Mouse (Mus musculus): ENCODE results near the gene Oat. TPM values are rescaled to one million over a fixed set of nuclear protein-coding genes. Genes with fewer than 3 reads are reported as not detected.
A peak's percentile ranks its signal among the peaks of the same experiment; 100 is the strongest.

Gene Oat
- polyA plus RNA-seq, 1 experiment from 2014 or later = 222 TPM

GRCm38 (mm10) chr7:132576891-132577290, 693 bp upstream of the Oat start:
- Histone ChIP-seq H3K4me3 (ENCODE audit: low read length) (peak overlapping the region; percentile 64), H3K9ac (ENCODE audit: low read length) (peak overlapping the region; percentile 78), H3K4me2 (ENCODE audit: low read depth, low read length) (peak overlapping the region; percentile 73), H3K27ac (ENCODE audit: low read length) (peak overlapping the region; percentile 93), H3K4me1 (ENCODE audit: control insufficient read depth, insufficient read depth, low read length) (peaks cover 27% of the 10 kb centered on the region), H3K9me3 (replicated peaks; ENCODE audit: control insufficient read depth, low read length) (no peaks in the 10 kb centered on the region), H3K36me3 (ENCODE audit: control insufficient read depth, insufficient read depth) (no peaks in the 10 kb centered on the region), H3K27me3 (ENCODE audit: control insufficient read depth, insufficient read depth, low read length) (no peaks in the 10 kb centered on the region)
- WGBS = 52% methylated on average over 4 of the region's 4 CpGs
- no peak for ATAC-seq (replicated peaks; ENCODE audit: extremely low read depth, insufficient read depth, low FRiP score)

- no peaks in the 10 kb centered on the region for H3K27me3 ChIP-seq (ENCODE audit: control insufficient read depth, insufficient read depth, low read length)
- H3K27ac ChIP-seq (ENCODE audit: low read length) = peak overlapping the region; percentile 93
- H3K4me1 ChIP-seq (ENCODE audit: control insufficient read depth, insufficient read depth, low read length) = peaks cover 37% of the 10 kb centered on the region
- H3K4me2 ChIP-seq (ENCODE audit: low read depth, low read length) = peak overlapping the region; percentile 73
- H3K36me3 ChIP-seq (ENCODE audit: control insufficient read depth, insufficient read depth) = no peaks in the 10 kb centered on the region
- 0% methylated on average over 13 of the region's 13 CpGs for WGBS
- peak overlapping the region; percentile 64 for H3K4me3 ChIP-seq (ENCODE audit: low read length)
- peak overlapping the region; percentile 78 for H3K9ac ChIP-seq (ENCODE audit: low read length)
- H3K9me3 ChIP-seq (replicated peaks; ENCODE audit: control insufficient read depth, low read length) = no peaks in the 10 kb centered on the region
- peak; percentile 89 for ATAC-seq (replicated peaks; ENCODE audit: extremely low read depth, insufficient read depth, low FRiP score)
Measured at GRCm38 (mm10) chr7:132575623-132576022, 575 bp downstream of the Oat start.

GRCm38 (mm10) chr7:132574646-132575045, 1.6 kb downstream of the Oat start:
- no peak overlapping the region for H3K4me2 ChIP-seq (ENCODE audit: low read depth, low read length)
- H3K4me1 ChIP-seq (ENCODE audit: control insufficient read depth, insufficient read depth, low read length) = peaks cover 47% of the 10 kb centered on the region

GRCm38 (mm10) chr7:132573205-132573604, 3.0 kb downstream of the Oat start:
- H3K36me3 ChIP-seq (ENCODE audit: control insufficient read depth, insufficient read depth) = peaks cover 2% of the 10 kb centered on the region; the same call in 1 of the 2 replicates
- no peak overlapping the region for H3K4me3 ChIP-seq (ENCODE audit: low read length)
- peaks cover 51% of the 10 kb centered on the region for H3K4me1 ChIP-seq (ENCODE audit: control insufficient read depth, insufficient read depth, low read length)
- no peak overlapping the region for H3K4me2 ChIP-seq (ENCODE audit: low read depth, low read length)
- no peak for ATAC-seq (replicated peaks; ENCODE audit: extremely low read depth, insufficient read depth, low FRiP score)
- 69% methylated on average over 6 of the region's 6 CpGs for WGBS
- H3K9me3 ChIP-seq (replicated peaks; ENCODE audit: control insufficient read depth, low read length) = no peaks in the 10 kb centered on the region
- no peaks in the 10 kb centered on the region for H3K27me3 ChIP-seq (ENCODE audit: control insufficient read depth, insufficient read depth, low read length)
- no peak overlapping the region for H3K9ac ChIP-seq (ENCODE audit: low read length)
- H3K27ac ChIP-seq (ENCODE audit: low read length) = 0 out of 2 replicates have a peak overlapping the region, but pooled peaks have one; percentile 0

More at GRCm38 (mm10) chr7:132574646-132575045, 1.6 kb downstream of the Oat start:
- H3K27ac ChIP-seq (ENCODE audit: low read length) = no peak overlapping the region
- H3K27me3 ChIP-seq (ENCODE audit: control insufficient read depth, insufficient read depth, low read length) = no peaks in the 10 kb centered on the region
- no peaks in the 10 kb centered on the region for H3K36me3 ChIP-seq (ENCODE audit: control insufficient read depth, insufficient read depth)
- H3K9ac ChIP-seq (ENCODE audit: low read length) = no peak overlapping the region
- H3K4me3 ChIP-seq (ENCODE audit: low read length) = no peak overlapping the region
- no peaks in the 10 kb centered on the region for H3K9me3 ChIP-seq (replicated peaks; ENCODE audit: control insufficient read depth, low read length)
- ATAC-seq (replicated peaks; ENCODE audit: extremely low read depth, insufficient read depth, low FRiP score) = no peak
- 89% methylated on average over 5 of the region's 5 CpGs for WGBS

GRCm38 (mm10) chr7:132572738-132573137, 3.5 kb downstream of the Oat start:
- H3K9me3 ChIP-seq (replicated peaks; ENCODE audit: control insufficient read depth, low read length) = no peaks in the 10 kb centered on the region
- H3K4me1 ChIP-seq (ENCODE audit: control insufficient read depth, insufficient read depth, low read length) = peaks cover 51% of the 10 kb centered on the region
- H3K4me3 ChIP-seq (ENCODE audit: low read length) = no peak overlapping the region
- peaks cover 6% of the 10 kb centered on the region; the same call in 1 of the 2 replicates for H3K36me3 ChIP-seq (ENCODE audit: control insufficient read depth, insufficient read depth)
- H3K27me3 ChIP-seq (ENCODE audit: control insufficient read depth, insufficient read depth, low read length) = no peaks in the 10 kb centered on the region
- 53% methylated on average over 3 of the region's 3 CpGs for WGBS
- no peak overlapping the region for H3K27ac ChIP-seq (ENCODE audit: low read length)
- no peak overlapping the region for H3K4me2 ChIP-seq (ENCODE audit: low read depth, low read length)
- H3K9ac ChIP-seq (ENCODE audit: low read length) = no peak overlapping the region
- no peak for ATAC-seq (replicated peaks; ENCODE audit: extremely low read depth, insufficient read depth, low FRiP score)

- H3K4me1 ChIP-seq (ENCODE audit: control insufficient read depth, insufficient read depth, low read length) = peaks cover 47% of the 10 kb centered on the region
- H3K9ac ChIP-seq (ENCODE audit: low read length) = no peak overlapping the region
Measured at GRCm38 (mm10) chr7:132571481-132571880, 4.7 kb downstream of the Oat start.

GRCm38 (mm10) chr7:132570071-132570470, 6.1 kb downstream of the Oat start:
- Histone ChIP-seq H3K36me3 (ENCODE audit: control insufficient read depth, insufficient read depth) (peaks cover 17% of the 10 kb centered on the region), H3K4me1 (ENCODE audit: control insufficient read depth, insufficient read depth, low read length) (peaks cover 47% of the 10 kb centered on the region), H3K9me3 (replicated peaks; ENCODE audit: control insufficient read depth, low read length) (no peaks in the 10 kb centered on the region), H3K27ac (ENCODE audit: low read length) (peak overlapping the region; percentile 80), H3K4me2 (ENCODE audit: low read depth, low read length) (0 out of 2 replicates have a peak overlapping the region, but pooled peaks have one; percentile 2), H3K27me3 (ENCODE audit: control insufficient read depth, insufficient read depth, low read length) (no peaks in the 10 kb centered on the region), H3K9ac (ENCODE audit: low read length) (peak overlapping the region; percentile 3; the same call in 1 of the 2 replicates), H3K4me3 (ENCODE audit: low read length) (no peak overlapping the region)
- WGBS = 35% methylated on average over 5 of the region's 5 CpGs
- peak; percentile 73 for ATAC-seq (replicated peaks; ENCODE audit: extremely low read depth, insufficient read depth, low FRiP score)

More at GRCm38 (mm10) chr7:132571481-132571880, 4.7 kb downstream of the Oat start:
- H3K27me3 ChIP-seq (ENCODE audit: control insufficient read depth, insufficient read depth, low read length) = no peaks in the 10 kb centered on the region
- ATAC-seq (replicated peaks; ENCODE audit: extremely low read depth, insufficient read depth, low FRiP score) = no peak
- 46% methylated on average over 8 of the region's 8 CpGs for WGBS
- H3K4me2 ChIP-seq (ENCODE audit: low read depth, low read length) = peak overlapping the region; percentile 47
- H3K9me3 ChIP-seq (replicated peaks; ENCODE audit: control insufficient read depth, low read length) = no peaks in the 10 kb centered on the region
- peak overlapping the region; percentile 12; the same call in 1 of the 2 replicates for H3K4me3 ChIP-seq (ENCODE audit: low read length)
- H3K36me3 ChIP-seq (ENCODE audit: control insufficient read depth, insufficient read depth) = peaks cover 12% of the 10 kb centered on the region
- 0 out of 2 replicates have a peak overlapping the region, but pooled peaks have one; percentile 49 for H3K27ac ChIP-seq (ENCODE audit: low read length)

GRCm38 (mm10) chr7:132568817-132569216, 7.4 kb downstream of the Oat start:
- no peak for ATAC-seq (replicated peaks; ENCODE audit: extremely low read depth, insufficient read depth, low FRiP score)
- H3K27me3 ChIP-seq (ENCODE audit: control insufficient read depth, insufficient read depth, low read length) = no peaks in the 10 kb centered on the region
- H3K4me3 ChIP-seq (ENCODE audit: low read length) = no peak overlapping the region
- H3K4me2 ChIP-seq (ENCODE audit: low read depth, low read length) = no peak overlapping the region
- H3K9ac ChIP-seq (ENCODE audit: low read length) = no peak overlapping the region
- H3K36me3 ChIP-seq (ENCODE audit: control insufficient read depth, insufficient read depth) = peaks cover 30% of the 10 kb centered on the region
- H3K27ac ChIP-seq (ENCODE audit: low read length) = no peak overlapping the region
- H3K9me3 ChIP-seq (replicated peaks; ENCODE audit: control insufficient read depth, low read length) = no peaks in the 10 kb centered on the region
- peaks cover 41% of the 10 kb centered on the region for H3K4me1 ChIP-seq (ENCODE audit: control insufficient read depth, insufficient read depth, low read length)
- 79% methylated on average over 6 of the region's 6 CpGs for WGBS

- 24% methylated on average over 1 of the region's 1 CpGs for WGBS
- Histone ChIP-seq H3K4me1 (ENCODE audit: control insufficient read depth, insufficient read depth, low read length) (peaks cover 17% of the 10 kb centered on the region), H3K27ac (ENCODE audit: low read length) (no peak overlapping the region), H3K9me3 (replicated peaks; ENCODE audit: control insufficient read depth, low read length) (no peaks in the 10 kb centered on the region), H3K36me3 (ENCODE audit: control insufficient read depth, insufficient read depth) (peaks cover 57% of the 10 kb centered on the region), H3K4me2 (ENCODE audit: low read depth, low read length) (no peak overlapping the region), H3K9ac (ENCODE audit: low read length) (no peak overlapping the region), H3K27me3 (ENCODE audit: control insufficient read depth, insufficient read depth, low read length) (no peaks in the 10 kb centered on the region), H3K4me3 (ENCODE audit: low read length) (no peak overlapping the region)
- no peak for ATAC-seq (replicated peaks; ENCODE audit: extremely low read depth, insufficient read depth, low FRiP score)
Measured at GRCm38 (mm10) chr7:132565831-132566230, 10.4 kb downstream of the Oat start.

Measured in heart, embryonic 16.5 days (tissue).